Mouse (Mus musculus): ENCODE measurements around the gene Gm5726. TPM values are rescaled to one million over a fixed set of nuclear protein-coding genes. Genes with fewer than 3 reads are reported as not detected.
"Not testable (repeated sequence)": the region's sequence is repeated elsewhere in the genome, so short reads cannot be mapped to it uniquely, and the experiment has no call there.

The Gm5726 gene
- polyA plus RNA-seq (2015; fragmentation: Nextera tagmentation; extraction: Ambion mirVana), result not detected in 2 replicates

DNA sequence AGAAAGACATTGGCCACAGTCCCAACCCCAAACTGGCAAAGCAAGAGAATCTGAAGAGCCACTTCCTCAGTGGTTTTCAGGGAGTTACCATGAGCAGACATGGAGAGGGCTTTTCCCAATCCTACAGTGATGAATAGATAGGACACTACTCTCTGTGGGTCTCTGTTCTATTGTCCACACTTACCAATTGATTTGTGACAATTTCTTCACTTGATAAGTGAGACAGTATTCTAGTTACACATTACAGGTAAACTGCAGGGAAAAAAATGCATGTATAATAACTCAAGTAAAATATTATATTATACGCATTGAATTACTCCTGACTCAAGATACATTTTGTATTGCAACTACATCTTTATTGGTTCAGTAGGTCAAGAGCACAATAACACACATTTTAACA lies at the start of gene Gm5726:
Gene Gm5726 (minus strand): TSS at position 101 of the 400 bp plus-strand sequence.
- not testable (repeated sequence) for H3K4me3 ChIP-seq; H3K9me3 ChIP-seq; H3K36me3 ChIP-seq; H3K27ac ChIP-seq; H3K27me3 ChIP-seq; ATAC-seq (ENCODE audit: low FRiP score, low read depth); H3K4me1 ChIP-seq; H3K9ac ChIP-seq; H3K4me2 ChIP-seq (replicated peaks)
- WGBS, result no CpG with 5 or more reads among the region's 1 CpGs

DNA sequence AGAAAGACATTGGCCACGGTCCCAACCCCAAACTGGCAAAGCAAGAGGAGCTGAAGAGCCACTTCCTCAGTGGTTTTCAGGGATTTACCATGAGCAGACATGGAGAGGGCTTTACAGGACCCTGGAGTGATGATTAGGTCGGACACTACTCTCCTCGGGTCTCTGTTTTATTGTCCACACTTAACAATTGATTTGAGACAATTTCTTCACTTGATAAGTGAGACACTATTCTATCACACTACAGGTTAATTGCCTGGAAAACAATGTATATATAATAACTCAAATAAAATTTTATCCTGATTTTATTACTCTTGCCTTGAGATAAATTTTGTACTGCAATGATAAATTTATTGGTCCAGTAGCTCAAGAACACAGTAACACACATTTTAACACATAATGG lies 30.6 kb upstream of the Gm5726 start, which contains the start of gene Gm4141:
Gene Gm4141 (minus strand): TSS at position 101 of the 400 bp plus-strand sequence.
- H3K4me2 ChIP-seq (replicated peaks); H3K27ac ChIP-seq; ATAC-seq (ENCODE audit: low FRiP score, low read depth); H3K27me3 ChIP-seq; H3K36me3 ChIP-seq; H3K9ac ChIP-seq; H3K4me1 ChIP-seq; H3K9me3 ChIP-seq; H3K4me3 ChIP-seq: not testable (repeated sequence)
- WGBS, result no CpG with 5 or more reads among the region's 3 CpGs

DNA sequence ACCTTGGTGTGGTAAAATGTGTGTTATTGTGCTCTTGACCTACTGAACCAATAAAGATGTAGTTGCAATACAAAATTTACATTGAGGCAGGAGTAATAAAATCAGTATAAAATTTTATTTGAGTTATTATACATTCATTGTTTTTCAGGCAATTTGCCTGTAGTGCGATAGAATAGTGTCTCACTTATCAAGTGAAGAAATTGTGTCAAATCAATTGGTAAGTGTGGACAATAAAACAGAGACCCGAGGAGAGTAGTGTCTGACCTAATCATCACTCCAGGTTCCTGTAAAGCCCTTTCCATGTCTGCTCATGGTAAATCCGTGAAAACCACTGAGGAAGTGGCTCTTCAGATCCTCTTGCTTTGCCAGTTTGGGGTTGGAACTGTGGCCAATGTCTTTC lies 12.0 kb downstream of the Gm5726 start, which contains the start of gene Vmn1r104:
Gene Vmn1r104 (plus strand): TSS at position 301 of the 400 bp plus-strand sequence.
- no CpG with 5 or more reads among the region's 3 CpGs for WGBS
- H3K27me3 ChIP-seq; H3K9me3 ChIP-seq; ATAC-seq (ENCODE audit: low FRiP score, low read depth); H3K4me3 ChIP-seq; H3K27ac ChIP-seq; H3K36me3 ChIP-seq; H3K4me1 ChIP-seq; H3K9ac ChIP-seq; H3K4me2 ChIP-seq (replicated peaks): not testable (repeated sequence)

GRCm38 (mm10) chr7:20510434-20510833 lies 35.1 kb downstream of the Gm5726 start, which contains the start of gene Vmn1r103:
Gene Vmn1r103, minus strand, starts transcription at chr7:20510534.
- not testable (repeated sequence) for H3K36me3 ChIP-seq; H3K4me2 ChIP-seq (replicated peaks); ATAC-seq (ENCODE audit: low FRiP score, low read depth); H3K27ac ChIP-seq; H3K4me1 ChIP-seq; H3K9ac ChIP-seq; H3K4me3 ChIP-seq; H3K27me3 ChIP-seq; H3K9me3 ChIP-seq
- WGBS, result 25% methylated on average over 1 of the region's 3 CpGs

Other genes starting within 250 kb of the Gm5726 start
- not detected in 2 replicates for gene Gm4133, start 211.7 kb downstream of the Gm5726 start, polyA plus RNA-seq (2015; fragmentation: Nextera tagmentation; extraction: Ambion mirVana)
- not detected in 2 replicates for gene Gm5728, start 170.3 kb downstream of the Gm5726 start, polyA plus RNA-seq (2015; fragmentation: Nextera tagmentation; extraction: Ambion mirVana)
- not detected in 2 replicates for gene Vmn1r100, start 127.8 kb downstream of the Gm5726 start, polyA plus RNA-seq (2015; fragmentation: Nextera tagmentation; extraction: Ambion mirVana)
- not detected in 2 replicates for gene Vmn1r101, start 103.2 kb downstream of the Gm5726 start, polyA plus RNA-seq (2015; fragmentation: Nextera tagmentation; extraction: Ambion mirVana)
- gene Gm10670, start 70.8 kb downstream of the Gm5726 start, polyA plus RNA-seq (2015; fragmentation: Nextera tagmentation; extraction: Ambion mirVana), result not detected in 2 replicates
- gene Vmn1r103, start 35.2 kb downstream of the Gm5726 start, polyA plus RNA-seq (2015; fragmentation: Nextera tagmentation; extraction: Ambion mirVana), result not detected in 2 replicates
- not detected in 2 replicates for gene Vmn1r104, start 11.9 kb downstream of the Gm5726 start, polyA plus RNA-seq (2015; fragmentation: Nextera tagmentation; extraction: Ambion mirVana)
- gene Gm4141, start 30.5 kb upstream of the Gm5726 start, polyA plus RNA-seq (2015; fragmentation: Nextera tagmentation; extraction: Ambion mirVana), result not detected in 2 replicates
- not detected in 2 replicates for gene Gm4513, start 53.3 kb upstream of the Gm5726 start, polyA plus RNA-seq (2015; fragmentation: Nextera tagmentation; extraction: Ambion mirVana)
- not detected in 2 replicates for gene Vmn1r107, start 123.2 kb upstream of the Gm5726 start, polyA plus RNA-seq (2015; fragmentation: Nextera tagmentation; extraction: Ambion mirVana)
- not detected in 2 replicates for gene Vmn1r111, start 157.5 kb upstream of the Gm5726 start, polyA plus RNA-seq (2015; fragmentation: Nextera tagmentation; extraction: Ambion mirVana)
- not detected in 2 replicates for gene Gm10668, start 184.9 kb upstream of the Gm5726 start, polyA plus RNA-seq (2015; fragmentation: Nextera tagmentation; extraction: Ambion mirVana)
- gene Vmn1r112, start 225.4 kb upstream of the Gm5726 start, polyA plus RNA-seq (2015; fragmentation: Nextera tagmentation; extraction: Ambion mirVana), result not detected in 2 replicates
- gene Vmn1r113, start 241.5 kb upstream of the Gm5726 start, polyA plus RNA-seq (2015; fragmentation: Nextera tagmentation; extraction: Ambion mirVana), result not detected in 2 replicates